Mouse (Mus musculus) urinary bladder, adult 18-20 months (tissue): ENCODE data around the gene Gm13696.
A peak's percentile ranks its signal among the peaks of the same experiment; 100 is the strongest.
"Not testable (repeated sequence)": the region's sequence is repeated elsewhere in the genome, so short reads cannot be mapped to it uniquely, and the experiment has no call there.

Source experiments
- DNase-seq, 2 experiments: peaks; one replicate each; pipeline ENCODE4 v3.0.0; 2022; ENCODE audit warnings: low spot score in 2 of 2, mixed read lengths in 2 of 2

Gene Gm13696

DNA sequence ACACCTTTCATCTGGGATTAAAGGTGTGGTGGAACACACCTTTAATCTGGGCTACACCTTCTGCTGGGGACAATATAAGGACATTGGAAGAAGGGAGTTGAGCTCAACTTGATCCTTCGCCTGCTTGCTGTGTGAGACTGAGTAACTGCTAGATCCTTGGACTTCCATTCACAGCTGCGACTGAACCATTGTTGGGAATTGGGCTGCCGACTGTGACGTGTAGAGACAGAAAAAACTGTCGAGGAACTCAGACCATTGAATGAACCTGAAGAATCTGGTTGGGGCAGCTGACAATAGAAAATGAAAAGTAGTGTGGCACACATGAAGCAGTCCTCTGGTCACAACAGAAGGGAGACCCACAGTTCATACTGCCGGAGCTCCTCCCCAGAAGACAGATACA lies at the start of gene Gm13696:
Gene Gm13696 (plus strand): TSS at position 301 of the 400 bp plus-strand sequence.
- not testable (repeated sequence) for DNase-seq

DNA sequence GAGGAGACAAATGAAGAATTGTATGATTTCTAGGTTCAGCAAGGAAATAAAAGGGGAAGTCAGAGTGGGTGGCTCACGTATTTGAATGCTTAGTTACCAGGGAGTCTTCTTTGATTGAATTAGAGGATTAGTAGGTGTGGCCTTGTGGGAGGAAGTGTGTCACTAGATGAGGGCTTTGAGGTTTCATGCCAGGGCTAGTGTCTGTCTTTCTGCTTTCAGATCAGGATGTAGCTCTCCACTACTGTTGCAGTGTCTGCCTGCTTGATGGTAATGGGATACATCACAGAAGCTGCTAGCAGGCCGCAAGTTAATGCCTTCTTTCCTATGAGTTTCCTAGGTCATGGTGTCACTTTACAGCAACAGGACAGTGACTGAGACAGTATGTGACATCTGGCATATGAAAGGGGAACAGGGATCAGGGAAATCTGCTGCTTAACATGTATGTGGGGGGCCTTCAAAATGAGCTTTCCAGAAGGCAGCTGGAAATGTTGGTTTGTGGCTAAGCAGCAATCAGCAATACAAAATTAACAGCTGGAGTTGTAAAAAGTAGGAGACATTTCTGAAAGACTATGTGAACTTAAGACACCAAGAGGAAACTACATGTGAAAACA lies 43.3 kb upstream of the Gm13696 start:
- DNase-seq: no peak

DNA sequence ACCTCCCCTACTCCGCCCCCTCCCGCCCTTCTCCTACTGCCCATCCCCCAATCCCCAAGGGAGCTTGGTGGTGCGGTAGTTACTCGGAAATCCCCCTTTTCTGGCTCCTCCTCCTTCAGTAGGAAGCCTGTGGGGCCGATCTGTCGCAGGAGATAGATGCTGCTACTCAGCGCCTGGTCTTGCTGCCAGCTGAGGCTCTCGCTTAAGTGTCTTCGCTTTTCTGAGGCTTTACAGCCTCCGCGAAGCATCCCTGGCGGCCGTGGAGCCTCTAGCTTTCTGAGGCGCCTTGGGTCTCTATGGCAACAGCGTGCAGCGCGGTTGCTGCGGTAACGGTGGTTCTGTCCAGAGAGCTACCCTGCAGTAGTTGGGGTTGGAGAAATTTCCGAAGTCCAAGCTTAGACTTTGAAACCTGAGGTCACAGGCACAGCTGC lies 32.0 kb upstream of the Gm13696 start, which contains the start of gene Zswim2:
Gene Zswim2 (minus strand): TSS at position 298 of the 431 bp plus-strand sequence.
- peak in 1 of 2 experiments; percentile 1 for DNase-seq

DNA sequence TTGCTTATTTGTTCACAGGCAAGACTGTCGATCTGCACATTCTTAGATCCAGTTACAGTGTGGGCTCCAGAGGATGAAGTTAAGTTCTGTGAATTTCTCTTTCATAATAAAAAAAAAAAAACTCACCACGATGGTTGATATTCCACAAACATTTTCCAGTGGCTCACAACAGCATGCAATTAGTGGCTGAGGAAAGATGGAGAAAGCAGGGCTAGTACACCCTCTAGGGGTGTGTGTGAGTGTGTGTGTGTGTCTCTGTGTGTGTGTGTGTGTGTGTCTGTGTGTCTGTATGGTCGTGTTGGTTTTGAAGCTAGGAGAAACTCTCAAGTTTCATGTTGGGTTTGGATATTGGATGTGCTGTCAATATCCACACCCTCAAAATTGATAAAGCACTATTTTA lies 31.5 kb upstream of the Gm13696 start:
- no peak for DNase-seq

DNA sequence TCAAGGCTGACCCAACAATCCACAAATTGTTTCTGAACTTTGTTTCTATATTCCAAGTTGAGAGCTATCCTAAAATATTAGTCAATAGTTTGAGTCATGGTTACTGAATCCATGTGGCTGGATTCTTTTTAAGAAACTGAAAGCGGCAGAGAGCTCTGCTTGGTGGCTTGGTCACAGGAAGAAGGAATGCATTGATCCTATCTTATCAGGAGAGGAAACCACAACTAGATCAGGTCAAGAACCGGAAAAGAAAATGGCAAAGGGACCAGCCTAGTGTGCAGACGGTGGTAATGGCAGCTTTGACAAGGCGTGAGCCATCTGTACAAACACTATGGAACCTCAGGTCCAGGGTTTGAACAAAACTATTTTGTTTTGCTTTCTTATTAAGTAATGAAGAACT lies 31.1 kb upstream of the Gm13696 start:
- DNase-seq: no peak

DNA sequence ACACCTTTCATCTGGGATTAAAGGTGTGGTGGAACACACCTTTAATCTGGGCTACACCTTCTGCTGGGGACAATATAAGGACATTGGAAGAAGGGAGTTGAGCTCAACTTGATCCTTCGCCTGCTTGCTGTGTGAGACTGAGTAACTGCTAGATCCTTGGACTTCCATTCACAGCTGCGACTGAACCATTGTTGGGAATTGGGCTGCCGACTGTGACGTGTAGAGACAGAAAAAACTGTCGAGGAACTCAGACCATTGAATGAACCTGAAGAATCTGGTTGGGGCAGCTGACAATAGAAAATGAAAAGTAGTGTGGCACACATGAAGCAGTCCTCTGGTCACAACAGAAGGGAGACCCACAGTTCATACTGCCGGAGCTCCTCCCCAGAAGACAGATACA lies 17.5 kb upstream of the Gm13696 start, which contains the start of gene Gm13698:
Gene Gm13698 (plus strand): TSS at position 301 of the 400 bp plus-strand sequence.
- not testable (repeated sequence) for DNase-seq

DNA sequence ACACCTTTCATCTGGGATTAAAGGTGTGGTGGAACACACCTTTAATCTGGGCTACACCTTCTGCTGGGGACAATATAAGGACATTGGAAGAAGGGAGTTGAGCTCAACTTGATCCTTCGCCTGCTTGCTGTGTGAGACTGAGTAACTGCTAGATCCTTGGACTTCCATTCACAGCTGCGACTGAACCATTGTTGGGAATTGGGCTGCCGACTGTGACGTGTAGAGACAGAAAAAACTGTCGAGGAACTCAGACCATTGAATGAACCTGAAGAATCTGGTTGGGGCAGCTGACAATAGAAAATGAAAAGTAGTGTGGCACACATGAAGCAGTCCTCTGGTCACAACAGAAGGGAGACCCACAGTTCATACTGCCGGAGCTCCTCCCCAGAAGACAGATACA lies 11.7 kb upstream of the Gm13696 start, which contains the start of gene Gm13693:
Gene Gm13693 (plus strand): TSS at position 301 of the 400 bp plus-strand sequence.
- not testable (repeated sequence) for DNase-seq

DNA sequence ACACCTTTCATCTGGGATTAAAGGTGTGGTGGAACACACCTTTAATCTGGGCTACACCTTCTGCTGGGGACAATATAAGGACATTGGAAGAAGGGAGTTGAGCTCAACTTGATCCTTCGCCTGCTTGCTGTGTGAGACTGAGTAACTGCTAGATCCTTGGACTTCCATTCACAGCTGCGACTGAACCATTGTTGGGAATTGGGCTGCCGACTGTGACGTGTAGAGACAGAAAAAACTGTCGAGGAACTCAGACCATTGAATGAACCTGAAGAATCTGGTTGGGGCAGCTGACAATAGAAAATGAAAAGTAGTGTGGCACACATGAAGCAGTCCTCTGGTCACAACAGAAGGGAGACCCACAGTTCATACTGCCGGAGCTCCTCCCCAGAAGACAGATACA lies 5.9 kb upstream of the Gm13696 start, which contains the start of gene Gm13695:
Gene Gm13695 (plus strand): TSS at position 301 of the 400 bp plus-strand sequence.
- DNase-seq: not testable (repeated sequence)

DNA sequence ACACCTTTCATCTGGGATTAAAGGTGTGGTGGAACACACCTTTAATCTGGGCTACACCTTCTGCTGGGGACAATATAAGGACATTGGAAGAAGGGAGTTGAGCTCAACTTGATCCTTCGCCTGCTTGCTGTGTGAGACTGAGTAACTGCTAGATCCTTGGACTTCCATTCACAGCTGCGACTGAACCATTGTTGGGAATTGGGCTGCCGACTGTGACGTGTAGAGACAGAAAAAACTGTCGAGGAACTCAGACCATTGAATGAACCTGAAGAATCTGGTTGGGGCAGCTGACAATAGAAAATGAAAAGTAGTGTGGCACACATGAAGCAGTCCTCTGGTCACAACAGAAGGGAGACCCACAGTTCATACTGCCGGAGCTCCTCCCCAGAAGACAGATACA lies 5.7 kb downstream of the Gm13696 start, which contains the start of gene Gm13694:
Gene Gm13694 (plus strand): TSS at position 301 of the 400 bp plus-strand sequence.
- not testable (repeated sequence) for DNase-seq

DNA sequence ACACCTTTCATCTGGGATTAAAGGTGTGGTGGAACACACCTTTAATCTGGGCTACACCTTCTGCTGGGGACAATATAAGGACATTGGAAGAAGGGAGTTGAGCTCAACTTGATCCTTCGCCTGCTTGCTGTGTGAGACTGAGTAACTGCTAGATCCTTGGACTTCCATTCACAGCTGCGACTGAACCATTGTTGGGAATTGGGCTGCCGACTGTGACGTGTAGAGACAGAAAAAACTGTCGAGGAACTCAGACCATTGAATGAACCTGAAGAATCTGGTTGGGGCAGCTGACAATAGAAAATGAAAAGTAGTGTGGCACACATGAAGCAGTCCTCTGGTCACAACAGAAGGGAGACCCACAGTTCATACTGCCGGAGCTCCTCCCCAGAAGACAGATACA lies 11.5 kb downstream of the Gm13696 start, which contains the start of gene Gm13697:
Gene Gm13697 (plus strand): TSS at position 301 of the 400 bp plus-strand sequence.
- not testable (repeated sequence) for DNase-seq

DNA sequence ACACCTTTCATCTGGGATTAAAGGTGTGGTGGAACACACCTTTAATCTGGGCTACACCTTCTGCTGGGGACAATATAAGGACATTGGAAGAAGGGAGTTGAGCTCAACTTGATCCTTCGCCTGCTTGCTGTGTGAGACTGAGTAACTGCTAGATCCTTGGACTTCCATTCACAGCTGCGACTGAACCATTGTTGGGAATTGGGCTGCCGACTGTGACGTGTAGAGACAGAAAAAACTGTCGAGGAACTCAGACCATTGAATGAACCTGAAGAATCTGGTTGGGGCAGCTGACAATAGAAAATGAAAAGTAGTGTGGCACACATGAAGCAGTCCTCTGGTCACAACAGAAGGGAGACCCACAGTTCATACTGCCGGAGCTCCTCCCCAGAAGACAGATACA lies 17.3 kb downstream of the Gm13696 start, which contains the start of gene Gm13691:
Gene Gm13691 (plus strand): TSS at position 301 of the 400 bp plus-strand sequence.
- not testable (repeated sequence) for DNase-seq

DNA sequence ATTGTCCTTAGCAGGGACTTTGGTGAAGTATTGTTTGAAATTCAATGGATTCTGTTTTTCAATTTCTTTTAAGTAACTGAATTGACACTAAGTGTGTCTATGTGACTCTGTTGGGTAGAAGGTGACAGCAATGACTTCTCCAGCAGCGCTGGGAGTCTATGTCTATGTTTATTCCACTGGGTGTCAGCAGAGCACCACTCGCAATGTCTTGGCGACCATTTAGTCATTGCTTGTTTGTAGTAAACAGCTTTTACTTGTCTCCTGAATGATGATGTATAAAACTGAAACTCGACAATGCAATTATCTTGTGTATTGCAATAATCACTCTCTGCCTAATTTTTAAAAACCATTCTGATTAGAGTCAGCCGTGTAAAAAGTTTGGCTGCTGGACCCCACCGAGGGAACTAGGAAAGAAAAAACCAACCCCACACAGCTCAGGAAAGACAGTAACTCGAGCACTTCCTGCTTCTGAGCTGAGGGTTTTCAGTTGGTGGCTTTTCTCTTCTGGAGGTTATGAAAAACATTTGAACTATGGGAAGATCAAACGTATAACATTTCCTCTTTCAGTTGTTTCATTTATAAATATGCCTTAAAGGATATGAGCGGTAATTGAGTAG lies 20.8 kb downstream of the Gm13696 start:
- DNase-seq: not testable (repeated sequence)

DNA sequence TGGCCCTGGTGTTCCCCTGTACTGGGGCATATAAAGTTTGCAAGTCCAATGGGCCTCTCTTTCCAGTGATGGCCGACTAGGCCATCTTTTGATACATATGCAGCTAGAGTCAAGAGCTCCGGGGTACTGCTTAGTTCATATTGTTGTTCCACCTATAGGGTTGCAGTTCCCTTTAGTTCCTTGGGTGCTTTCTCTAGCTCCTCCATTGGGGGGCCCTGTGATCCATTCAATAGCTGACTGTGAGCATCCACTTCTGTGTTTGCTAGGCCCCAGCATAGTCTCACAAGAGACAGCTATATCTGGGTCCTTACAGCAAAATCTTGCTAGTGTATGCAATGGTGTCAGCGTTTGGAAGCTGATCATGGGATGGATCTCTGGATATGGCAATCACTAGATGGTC lies 21.6 kb downstream of the Gm13696 start:
- not testable (repeated sequence) for DNase-seq

DNA sequence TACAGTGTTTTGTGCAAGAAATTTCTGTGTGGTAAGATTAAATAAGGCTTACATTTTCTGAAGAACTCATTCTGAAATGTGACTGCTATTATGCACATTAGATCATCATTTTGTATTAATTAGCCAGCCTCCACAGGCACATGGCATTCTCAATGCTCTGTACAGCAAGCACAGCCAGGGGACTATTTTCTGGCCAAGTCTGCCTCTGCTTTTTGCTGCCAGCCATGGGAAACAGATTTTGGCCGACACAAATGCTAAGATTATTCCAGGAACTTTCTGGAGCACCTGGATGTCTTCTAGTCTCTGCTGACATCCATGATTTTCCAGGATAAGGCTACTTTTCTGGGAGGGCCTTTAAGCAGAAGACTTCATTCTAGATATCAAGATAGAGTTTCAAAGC lies 36.0 kb downstream of the Gm13696 start:
- no peak for DNase-seq

DNA sequence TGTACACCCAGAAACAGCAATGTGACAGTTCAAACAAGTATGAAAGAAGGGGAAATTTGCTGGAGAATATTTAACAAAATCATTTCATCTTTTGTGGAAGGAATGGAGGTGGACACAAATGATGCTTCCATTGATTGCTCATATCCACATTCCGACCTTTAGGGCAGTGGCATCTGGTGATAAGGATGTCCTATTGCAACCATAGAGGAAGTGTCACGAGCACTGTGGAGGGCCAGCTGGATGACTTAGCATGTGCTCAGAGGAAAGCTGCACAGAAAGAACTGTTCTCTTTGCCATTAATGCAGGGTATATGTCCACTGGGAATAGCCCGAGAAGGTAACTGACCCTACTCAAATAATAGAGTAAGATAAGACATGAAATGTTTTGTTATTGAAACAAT lies 36.9 kb downstream of the Gm13696 start:
- no peak for DNase-seq

DNA sequence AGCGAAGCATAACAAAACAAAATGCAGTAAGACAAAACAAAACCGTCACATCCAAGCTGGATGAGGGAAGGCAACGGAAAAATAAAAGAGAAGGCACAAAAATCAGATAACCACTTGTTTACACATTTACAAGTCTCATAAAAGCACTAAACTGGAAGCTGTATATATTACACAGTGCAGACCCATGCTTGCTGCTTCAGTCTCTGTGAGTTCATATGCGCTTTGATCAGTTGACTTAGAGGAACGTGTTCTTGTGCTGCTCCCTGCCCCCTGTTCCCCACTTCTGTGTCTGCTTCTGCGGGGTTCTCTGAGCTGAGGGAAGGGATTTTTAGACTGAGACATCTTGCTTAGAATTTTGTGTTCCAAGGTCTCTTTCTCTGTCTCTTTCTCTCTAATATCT lies 41.6 kb downstream of the Gm13696 start:
- no peak for DNase-seq

DNA sequence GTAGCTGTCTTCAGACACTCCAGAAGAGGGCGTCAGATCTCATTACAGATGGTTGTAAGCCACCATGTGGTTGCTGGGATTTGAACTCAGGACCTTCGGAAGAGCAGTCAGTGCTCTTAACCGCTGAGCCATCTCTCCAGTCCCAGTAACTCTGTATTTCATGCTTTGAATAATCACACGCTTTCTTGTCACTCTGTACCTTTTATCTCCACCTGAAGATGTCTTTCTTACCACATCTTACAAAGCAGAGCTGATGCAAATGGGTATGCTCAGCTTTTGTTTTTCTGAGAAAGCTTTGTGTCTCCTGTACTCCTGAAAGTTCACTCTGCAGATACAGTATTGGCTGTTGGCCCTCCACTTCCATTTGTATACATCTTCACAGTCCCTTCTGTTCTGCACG lies 43.4 kb downstream of the Gm13696 start:
- not testable (repeated sequence) for DNase-seq

DNA sequence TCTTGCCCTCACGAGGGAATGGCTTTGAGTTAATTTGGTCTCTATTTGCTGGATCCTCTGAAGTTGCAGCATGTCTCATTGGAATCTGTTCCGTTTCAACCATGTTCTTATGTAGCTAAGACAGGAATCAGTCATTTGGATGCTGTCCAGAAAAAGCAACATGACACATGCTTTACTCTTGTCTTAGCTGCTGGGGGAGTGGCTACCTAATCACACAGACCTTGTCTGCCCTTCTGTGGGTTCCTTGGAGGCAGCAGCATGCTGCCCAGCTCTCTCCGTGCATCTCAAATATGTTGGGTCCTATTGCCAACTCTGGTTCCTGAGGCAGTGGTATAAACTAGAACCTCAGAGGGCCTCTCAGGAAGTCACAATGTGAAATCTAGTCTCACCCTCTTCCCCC lies 45.4 kb downstream of the Gm13696 start:
- DNase-seq: no peak

DNA sequence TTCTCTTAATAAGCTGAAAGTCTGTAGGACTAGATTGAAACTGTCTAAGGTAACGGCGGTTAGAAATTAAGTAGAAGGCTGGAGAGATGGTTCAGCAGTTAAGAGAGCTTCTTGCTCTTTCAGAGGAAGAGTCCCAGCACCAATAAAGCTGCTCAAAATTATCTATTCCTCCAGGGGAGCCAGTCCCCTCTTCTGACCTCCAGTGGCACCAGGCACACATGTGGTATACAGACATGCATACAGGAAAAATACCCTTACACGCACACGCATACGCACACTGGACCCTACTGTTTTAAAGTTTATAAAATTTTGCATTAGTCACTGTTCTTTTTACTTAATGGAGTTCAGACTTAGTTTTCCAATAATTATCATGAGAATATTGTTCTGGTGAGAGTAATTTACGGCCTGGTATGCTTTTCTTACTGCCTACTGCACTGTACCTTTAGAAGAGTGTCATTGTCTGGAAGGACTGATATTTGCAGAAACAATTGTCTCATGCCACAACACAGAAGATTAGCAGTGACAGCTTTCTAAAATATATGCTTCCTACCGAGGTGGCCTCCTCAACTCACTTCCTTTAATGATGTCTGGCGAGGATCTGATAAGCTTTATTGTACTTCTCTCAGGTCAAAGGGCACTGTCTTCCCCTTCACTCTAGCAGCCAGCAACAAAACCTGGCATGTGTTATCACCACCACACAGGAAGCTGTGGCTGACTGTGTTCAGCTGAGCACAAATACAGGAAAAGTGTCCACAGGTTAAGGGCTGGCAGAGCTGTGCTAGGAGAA lies 46.8 kb downstream of the Gm13696 start:
- no peak for DNase-seq

DNA sequence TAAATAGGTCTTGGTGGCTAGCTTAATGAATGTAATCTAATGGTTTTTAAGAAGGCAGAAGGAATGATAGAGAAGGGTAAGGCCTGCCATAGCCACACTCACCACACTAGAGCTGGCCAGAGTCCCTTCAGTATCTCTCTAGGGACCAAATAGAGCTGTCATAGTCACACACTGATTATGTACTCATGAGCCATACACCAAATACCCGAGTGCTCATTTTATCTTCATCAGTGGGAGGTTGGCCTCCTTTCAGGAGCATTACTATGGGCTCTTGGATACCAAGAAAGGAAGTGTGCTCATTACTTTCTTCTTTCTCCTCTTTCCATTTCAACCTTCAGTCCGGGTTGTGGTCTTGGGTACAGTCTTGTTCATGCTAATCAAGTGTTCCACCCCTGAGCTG lies 49.0 kb downstream of the Gm13696 start:
- no peak for DNase-seq

DNA sequence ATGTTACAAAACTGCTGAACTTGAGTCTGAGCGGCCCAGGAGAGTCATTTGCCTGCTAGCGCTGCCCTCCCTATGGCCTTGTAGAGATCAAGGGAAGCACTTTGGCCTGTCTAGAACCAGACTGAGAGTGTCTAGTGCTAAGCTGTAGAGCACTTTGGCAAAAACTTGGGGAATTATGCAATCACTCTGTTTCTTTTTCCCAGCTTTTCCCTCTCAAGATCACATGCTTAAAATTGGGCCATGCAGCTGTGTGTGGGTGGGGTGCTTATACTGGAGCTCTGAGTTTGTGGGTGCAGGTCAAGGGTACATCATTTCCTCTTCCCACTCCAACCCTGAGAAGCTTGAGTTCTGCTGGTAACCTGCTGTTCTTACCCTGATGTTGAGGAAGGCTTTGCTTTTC lies 50.0 kb downstream of the Gm13696 start:
- peak in 1 of 2 experiments; percentile 25 for DNase-seq

DNA sequence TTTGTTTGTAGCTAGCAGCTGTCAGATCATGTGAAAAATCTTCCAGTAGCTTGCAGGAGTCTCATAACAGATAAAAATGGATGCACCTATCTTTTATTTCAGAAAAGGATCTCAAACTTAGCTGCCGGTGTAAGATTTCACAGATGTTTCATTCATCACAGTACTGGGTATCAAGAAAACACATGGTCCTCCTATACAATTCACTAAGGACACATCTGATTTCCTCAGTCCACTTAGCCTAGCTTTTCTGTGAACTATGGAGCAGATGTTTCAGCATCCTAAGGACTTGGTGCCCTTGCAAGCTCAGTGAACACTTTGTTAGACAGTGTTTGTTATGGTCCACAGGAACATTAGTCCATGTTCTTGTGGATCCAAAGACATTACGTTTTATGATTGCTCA lies 50.4 kb downstream of the Gm13696 start:
- DNase-seq: no peak
